Mouse (Mus musculus) thymus, postnatal 0 days (tissue): Measurements from ENCODE around the gene Ssx9. TPM values are rescaled to one million over a fixed set of nuclear protein-coding genes. Genes with fewer than 3 reads are reported as not detected.
"Not testable (repeated sequence)": the region's sequence is repeated elsewhere in the genome, so short reads cannot be mapped to it uniquely, and the experiment has no call there.

ENCODE experiments used
- DNase-seq: peaks from one replicate; pipeline ENCODE4 v3.0.0-alpha.2; 2015; ENCODE audit warnings: low spot score
- polyA plus RNA-seq: library from polyadenylated mRNA; unstranded; fragments of >200 nt; fragmentation: Nextera tagmentation; extraction: Ambion mirVana; gene quantifications from 2 replicates; pipeline ENCODE4 v1.2.1, GENCODE M21; 2015

Ssx9 gene
- polyA plus RNA-seq = not detected in 2 replicates

GRCm38 (mm10) chrX:8748132-8748531 is at the start of gene Ssx9:
Ssx9 (plus strand) TSS chrX:8748432.
- DNase-seq = not testable (repeated sequence)

GRCm38 (mm10) chrX:8732907-8733306 is 15.3 kb upstream of the Ssx9 start:
- DNase-seq = peak; percentile 5

- DNase-seq = not testable (repeated sequence)
Observed at GRCm38 (mm10) chrX:8803391-8803790, 55.2 kb downstream of the Ssx9 start, which contains the start of gene Ssxb5. Ssxb5 (plus strand) TSS chrX:8803691.

Other genes with a start within 250 kb of the Ssx9 start
- gene Gm14459, start 223.5 kb upstream of the Ssx9 start, polyA plus RNA-seq = not detected in 2 replicates
- not detected in 2 replicates for gene Ssxb6, start 200.2 kb upstream of the Ssx9 start, polyA plus RNA-seq
- gene Ssxb3, start 156.6 kb upstream of the Ssx9 start, polyA plus RNA-seq = not detected in 2 replicates
- not detected in 2 replicates for gene Ssxb8, start 57.6 kb upstream of the Ssx9 start, polyA plus RNA-seq
- not detected in 2 replicates for gene Ssxb5, start 55.3 kb downstream of the Ssx9 start, polyA plus RNA-seq
- not detected in 2 replicates for gene Gm6592, start 95.6 kb downstream of the Ssx9 start, polyA plus RNA-seq
- not detected in 2 replicates for gene Gm5751, start 125.8 kb downstream of the Ssx9 start, polyA plus RNA-seq
- 0.67 and 0.78 TPM in 2 replicates for gene B630019K06Rik, start 143.9 kb downstream of the Ssx9 start, polyA plus RNA-seq
- gene Fthl17b, start 214.5 kb downstream of the Ssx9 start, polyA plus RNA-seq = not detected in 2 replicates
- gene Fthl17c, start 228.1 kb downstream of the Ssx9 start, polyA plus RNA-seq = not detected in 2 replicates
- not detected in 2 replicates for gene Fthl17d, start 238.3 kb downstream of the Ssx9 start, polyA plus RNA-seq